Mouse (Mus musculus): ENCODE measurements around the gene Ucn2.

The Ucn2 gene

GRCm38 (mm10) chr9:108985710-108986109 lies at the start of gene Ucn2:
TSS of gene Ucn2 (plus strand) at chr9:108986010.
- no peak for DNase-seq (ENCODE audit: low spot score)

GRCm38 (mm10) chr9:108936418-108937364 lies 49.1 kb upstream of the Ucn2 start, which contains the start of gene Uqcrc1:
TSS of gene Uqcrc1 (plus strand) at chr9:108936633.
- peak; percentile 98 for DNase-seq (ENCODE audit: low spot score)

DNA sequence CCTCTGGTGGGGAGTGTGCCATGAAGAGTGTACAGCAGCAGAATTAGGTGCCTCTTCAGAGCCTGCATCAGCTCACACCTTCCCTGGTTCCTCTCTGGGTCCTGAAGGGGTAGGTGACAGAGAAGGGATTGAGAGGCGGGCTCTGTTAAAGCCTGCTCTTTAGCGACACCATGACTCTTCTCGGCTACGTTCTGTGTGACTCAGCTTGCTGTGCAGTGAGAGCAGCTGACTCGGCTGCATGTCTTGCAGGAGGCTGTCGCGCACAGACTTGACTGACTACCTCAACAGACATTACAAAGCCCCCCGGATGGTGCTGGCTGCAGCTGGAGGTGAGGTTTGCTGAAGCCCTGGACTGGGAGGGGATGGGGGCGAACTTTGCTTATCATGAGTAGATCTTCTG lies 40.7 kb upstream of the Ucn2 start:
- no peak for DNase-seq (ENCODE audit: low spot score)

- DNase-seq (ENCODE audit: low spot score) = no peak
Observed at GRCm38 (mm10) chr9:108945608-108946007, 40.2 kb upstream of the Ucn2 start.

DNA sequence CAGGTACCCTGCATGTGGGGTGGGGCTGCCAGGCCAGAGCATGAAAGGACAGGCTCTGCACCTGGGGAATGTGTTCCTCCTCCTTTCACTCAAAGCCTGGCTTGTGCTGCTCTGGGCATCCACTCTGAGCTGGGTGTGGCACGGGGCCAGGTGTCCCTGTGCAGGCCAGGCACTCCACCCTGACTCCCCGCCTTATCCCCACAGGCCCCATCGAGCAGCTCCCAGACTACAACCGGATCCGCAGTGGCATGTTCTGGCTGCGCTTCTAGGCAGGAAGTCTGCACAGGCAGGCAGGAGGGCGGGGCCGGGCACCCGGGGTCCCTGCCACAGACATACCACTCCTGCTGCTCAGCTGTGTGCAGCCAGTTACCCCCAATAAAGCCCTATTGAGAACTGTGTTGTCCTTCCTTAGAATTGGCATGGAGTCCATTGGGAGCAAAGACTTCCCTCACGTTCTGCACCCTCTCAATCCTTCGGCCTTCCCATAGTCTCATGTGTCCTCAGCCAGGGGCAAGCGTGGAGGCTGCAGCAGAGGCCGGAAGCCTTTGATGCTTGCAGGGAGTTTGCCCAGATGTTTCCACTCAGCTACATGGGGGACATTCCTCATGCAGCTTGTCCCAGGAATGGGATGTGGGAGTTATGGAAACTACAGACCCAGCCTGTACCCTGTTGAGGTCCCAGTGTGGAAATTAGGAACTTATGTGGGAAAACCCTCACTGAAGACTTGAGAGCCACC lies 36.4 kb upstream of the Ucn2 start:
- DNase-seq (ENCODE audit: low spot score) = peak; percentile 12

DNA sequence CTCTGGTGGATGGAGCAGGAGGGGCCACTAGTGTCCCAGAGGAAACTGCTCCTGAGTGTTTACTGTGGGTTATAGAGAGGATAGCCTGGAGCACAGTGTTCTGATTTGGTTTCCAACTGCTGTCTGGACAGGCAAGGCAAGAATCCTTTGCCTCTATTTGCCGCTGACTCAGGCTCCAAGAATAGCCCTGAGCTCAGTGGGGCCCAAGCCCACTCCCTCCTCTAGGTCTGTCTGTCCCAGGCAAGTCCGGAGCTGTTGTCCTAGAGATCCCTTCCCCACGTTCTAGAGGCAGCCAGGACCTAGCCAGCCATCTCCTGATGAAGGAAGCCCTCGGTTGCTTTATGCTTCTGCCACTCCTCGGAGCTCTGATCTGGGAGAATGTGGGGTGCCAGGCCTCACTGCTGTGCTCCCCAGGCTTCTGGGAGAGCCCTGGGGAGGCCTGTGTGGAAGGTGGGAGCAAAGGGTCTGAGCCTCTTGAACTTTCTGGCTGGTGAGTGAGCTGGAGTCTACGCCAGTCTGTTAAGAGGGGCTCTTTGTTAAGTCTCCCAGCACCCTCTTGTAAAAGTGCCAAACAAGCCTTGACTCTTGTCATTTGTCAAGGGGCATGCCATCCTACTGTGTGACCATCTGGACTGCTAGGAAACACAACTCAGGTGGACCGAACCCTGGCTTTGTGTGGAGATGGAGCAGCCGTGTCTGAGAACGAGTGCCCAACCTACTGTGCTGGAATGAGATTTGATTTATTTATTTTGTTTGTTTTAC lies 35.7 kb upstream of the Ucn2 start:
- no peak for DNase-seq (ENCODE audit: low spot score)

DNA sequence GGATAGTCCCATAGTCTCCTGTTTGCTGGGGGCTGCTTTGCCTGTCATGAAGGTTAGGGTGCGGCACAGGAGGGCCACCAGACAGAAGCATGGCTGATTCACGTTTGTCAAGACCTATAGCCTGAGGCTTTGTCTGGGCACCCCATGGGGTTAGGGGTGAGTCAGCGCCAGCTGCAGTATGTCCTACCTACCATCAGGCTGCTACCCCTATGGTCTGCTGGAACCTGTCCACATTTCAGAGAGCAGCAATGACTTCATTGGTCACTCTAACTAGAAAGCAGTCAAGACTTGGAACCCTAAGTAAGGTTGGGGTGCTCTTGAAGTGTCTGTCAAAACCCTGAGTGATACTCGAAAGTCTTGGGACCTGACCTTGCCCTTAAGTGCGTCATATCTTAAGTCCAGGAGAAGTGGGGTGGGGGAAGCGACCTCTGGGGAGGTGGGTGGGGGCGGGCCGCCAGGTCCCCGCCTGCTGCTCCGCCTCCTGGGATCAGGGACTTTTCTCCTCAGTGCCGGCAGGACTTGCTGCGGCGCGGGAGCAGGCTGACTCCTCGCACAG lies 32.7 kb upstream of the Ucn2 start, which contains the start of gene Col7a1:
Gene Col7a1, plus strand, starts transcription at position 506 of the 556 bp plus-strand sequence.
- DNase-seq (ENCODE audit: low spot score) = peak; percentile 33

- DNase-seq (ENCODE audit: low spot score) = no peak
Observed at GRCm38 (mm10) chr9:108955241-108955640, 30.6 kb upstream of the Ucn2 start.

DNA sequence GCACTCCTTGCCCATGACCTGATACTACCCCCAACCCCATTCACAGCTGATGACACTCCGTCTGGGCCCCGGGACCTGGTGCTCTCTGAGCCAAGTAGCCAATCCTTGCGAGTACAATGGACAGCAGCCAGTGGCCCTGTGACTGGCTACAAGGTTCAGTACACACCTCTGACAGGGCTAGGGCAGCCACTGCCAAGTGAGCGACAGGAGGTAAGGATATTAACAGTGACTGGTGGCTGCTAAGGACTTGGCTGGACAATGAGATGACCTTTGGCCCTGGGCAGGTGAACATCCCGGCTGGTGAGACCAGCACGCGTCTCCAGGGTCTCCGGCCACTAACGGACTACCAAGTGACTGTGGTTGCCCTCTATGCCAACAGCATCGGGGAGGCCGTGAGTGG lies 30.0 kb upstream of the Ucn2 start:
- DNase-seq (ENCODE audit: low spot score) = no peak

DNA sequence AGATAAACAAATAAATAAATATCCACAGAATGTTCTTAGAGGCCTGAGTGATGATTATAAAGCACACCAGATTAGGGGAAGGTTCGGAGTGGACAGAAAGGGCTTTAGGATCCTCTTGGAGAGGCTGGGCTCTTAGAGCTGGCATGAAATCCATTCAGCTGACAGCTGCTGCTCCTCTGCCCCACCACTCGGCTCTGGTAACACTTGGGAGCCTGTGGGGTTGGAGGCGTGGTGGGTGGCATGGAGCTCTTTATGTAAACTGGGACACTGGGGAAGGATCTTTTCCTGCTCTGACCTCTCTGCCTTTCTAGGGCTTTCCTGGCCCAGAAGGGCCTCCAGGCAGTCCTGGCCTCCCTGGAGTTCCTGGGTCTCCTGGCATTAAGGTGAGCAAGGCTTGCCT lies 22.2 kb upstream of the Ucn2 start:
- no peak for DNase-seq (ENCODE audit: low spot score)

GRCm38 (mm10) chr9:108964338-108964737 lies 21.5 kb upstream of the Ucn2 start:
- no peak for DNase-seq (ENCODE audit: low spot score)

DNA sequence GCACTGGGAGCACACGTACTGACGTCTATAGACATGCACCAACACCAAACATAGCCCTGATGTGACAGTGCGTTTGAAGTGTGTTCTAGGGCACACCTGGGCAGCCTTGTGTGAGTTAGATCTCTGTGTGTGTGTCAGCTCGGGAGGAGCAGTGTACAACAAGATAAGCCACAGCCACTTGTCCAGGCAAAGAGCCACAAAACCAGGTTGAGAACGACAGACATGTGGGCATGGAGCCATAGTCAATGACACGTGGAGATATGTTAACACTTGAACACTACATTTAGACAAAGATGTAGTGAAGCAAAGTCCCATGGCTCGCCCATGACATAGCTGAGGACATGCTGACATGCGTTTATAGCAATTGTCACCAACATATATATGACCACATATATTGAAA lies 15.2 kb upstream of the Ucn2 start:
- no peak for DNase-seq (ENCODE audit: low spot score)

DNA sequence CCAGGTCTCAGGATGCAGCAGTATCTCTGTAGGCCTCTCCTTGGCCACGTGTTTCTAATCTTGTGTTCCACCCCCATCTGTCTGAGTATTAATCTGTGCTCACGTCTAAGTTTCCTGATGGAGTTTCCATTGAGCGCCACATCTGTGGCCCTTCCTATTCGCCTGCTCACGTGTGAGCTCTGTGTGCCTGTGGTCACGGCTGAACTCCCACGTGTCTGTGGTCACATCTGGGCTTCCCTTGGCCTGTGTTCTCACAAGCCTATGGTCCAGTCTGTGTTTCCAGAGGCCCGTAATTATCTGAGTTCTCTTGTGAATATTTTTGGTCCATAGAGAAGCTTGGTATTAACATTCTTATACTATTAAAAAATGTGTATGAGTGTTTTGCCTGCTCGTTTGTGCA lies 9.3 kb upstream of the Ucn2 start:
- DNase-seq (ENCODE audit: low spot score) = no peak

GRCm38 (mm10) chr9:108977966-108978365 lies 7.8 kb upstream of the Ucn2 start:
- DNase-seq (ENCODE audit: low spot score) = peak; percentile 25

DNA sequence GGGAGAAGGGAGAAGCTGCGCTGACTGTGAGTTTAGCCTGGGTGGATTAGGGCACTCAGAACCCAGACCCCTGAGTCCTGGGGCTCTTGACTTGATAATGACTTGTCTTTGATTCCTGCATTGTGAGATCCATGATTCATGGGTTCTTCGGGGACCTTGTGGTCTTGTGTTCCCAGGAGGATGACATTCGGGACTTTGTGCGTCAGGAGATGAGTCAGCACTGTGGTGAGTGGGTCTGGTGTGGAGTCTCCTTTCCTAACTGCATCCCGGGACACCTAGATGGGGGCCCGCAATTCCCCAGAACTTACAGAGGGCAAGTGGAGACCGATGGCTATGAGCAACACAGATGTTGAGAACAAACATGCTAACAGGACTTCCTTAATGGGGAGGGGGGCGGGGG lies 3.3 kb upstream of the Ucn2 start:
- DNase-seq (ENCODE audit: low spot score) = peak; percentile 29

DNA sequence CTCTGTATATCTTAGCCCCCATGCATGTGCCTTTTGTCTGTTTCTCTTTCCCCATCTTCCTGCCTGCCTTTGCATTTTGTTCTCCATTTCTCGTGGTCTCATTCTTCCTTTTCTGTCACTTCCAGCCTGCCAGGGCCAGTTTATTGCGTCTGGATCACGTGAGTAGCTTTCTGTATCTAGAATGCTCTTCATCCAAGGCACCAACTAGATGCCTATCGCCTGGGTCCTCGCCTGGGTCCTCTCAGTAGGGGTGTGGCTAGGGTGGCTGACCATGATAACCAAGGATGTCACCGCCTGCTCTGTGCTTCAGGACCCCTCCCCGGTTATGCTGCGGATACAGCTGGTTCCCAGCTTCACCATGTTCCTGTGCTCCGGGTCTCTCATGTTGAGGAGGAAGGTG lies 2.6 kb upstream of the Ucn2 start:
- no peak for DNase-seq (ENCODE audit: low spot score)

GRCm38 (mm10) chr9:108987704-108988350 lies 2.0 kb downstream of the Ucn2 start:
- peak; percentile 14 for DNase-seq (ENCODE audit: low spot score)

DNA sequence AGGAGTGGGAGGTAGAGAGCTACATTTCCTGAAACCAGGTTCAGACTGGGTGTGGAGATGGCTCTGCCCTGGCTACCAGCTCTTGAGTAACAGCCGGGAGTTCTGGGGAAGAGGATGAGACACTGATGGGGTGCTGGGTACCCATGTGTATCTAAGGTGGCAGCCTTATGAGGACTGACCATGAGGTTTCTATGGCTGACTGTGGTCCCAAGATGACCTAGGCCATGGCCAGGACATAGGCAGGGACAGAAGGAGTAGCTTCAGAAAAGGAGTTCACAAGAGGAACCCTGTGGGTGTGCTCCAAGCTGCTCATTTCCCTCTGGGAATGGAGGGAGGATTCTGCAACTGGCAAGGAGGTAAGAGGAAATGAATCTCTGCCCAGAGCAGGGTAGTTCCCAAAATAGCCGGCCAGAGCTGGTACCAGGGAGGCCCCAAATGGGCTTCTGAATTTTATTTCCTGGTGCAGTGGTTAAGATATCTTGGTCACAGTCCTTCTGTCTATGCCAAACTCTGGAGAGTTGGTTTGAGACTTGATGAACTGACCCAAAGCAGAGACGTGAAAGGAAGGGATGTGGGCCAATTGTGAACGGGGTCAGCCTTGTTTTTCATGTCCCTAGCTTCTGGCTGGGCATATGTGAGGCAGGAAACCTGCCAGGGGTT lies 4.1 kb downstream of the Ucn2 start:
- DNase-seq (ENCODE audit: low spot score) = no peak

- DNase-seq (ENCODE audit: low spot score) = no peak
Observed at GRCm38 (mm10) chr9:108990462-108990820, 4.6 kb downstream of the Ucn2 start.

GRCm38 (mm10) chr9:108991428-108992084 lies 5.7 kb downstream of the Ucn2 start, which contains the start of gene Pfkfb4:
TSS of gene Pfkfb4 (plus strand) at chr9:108991778.
- DNase-seq (ENCODE audit: low spot score) = peak; percentile 95
